Mouse (Mus musculus) hindbrain, embryonic 11.5 days (tissue): ENCODE results near the gene Tmem269. TPM values are rescaled to one million over a fixed set of nuclear protein-coding genes. Genes with fewer than 3 reads are reported as not detected.

Experiments
- ATAC-seq: fragments of 200-750 bp; cut with Nextera tagmentation; 2 replicates; pipeline ENCODE4 v1.8.0; 2017; ENCODE audit warnings: mild to moderate bottlenecking, moderate TSS enrichment, moderate library complexity; ENCODE audit not compliant: low FRiP score
- DNase-seq: peaks from one replicate; pipeline ENCODE4 v3.0.0-alpha.2; 2015; ENCODE audit warnings: low spot score
- H3K27ac ChIP-seq: fragments of 300-500 bp; sonication (generic); 2 replicates; pipeline ENCODE4 v1.5.1; 2014; ENCODE audit warnings: mild to moderate bottlenecking, low read depth, low read length
- H3K27me3 ChIP-seq: fragments of 300-500 bp; sonication (generic); 2 replicates; pipeline ENCODE4 v1.6.1; 2014; ENCODE audit warnings: mild to moderate bottlenecking, low read length, moderate library complexity, mixed read lengths; ENCODE audit not compliant: control insufficient read depth, insufficient read depth
- H3K36me3 ChIP-seq: fragments of 300-500 bp; sonication (generic); 2 replicates; pipeline ENCODE4 v1.6.1; 2014; ENCODE audit warnings: mild to moderate bottlenecking, low read length, moderate library complexity, mixed read lengths; ENCODE audit not compliant: control insufficient read depth, insufficient read depth
- H3K4me1 ChIP-seq: fragments of 300-500 bp; sonication (generic); replicated peaks from 2 replicates; pipeline ENCODE4 v1.6.1; 2014; ENCODE audit warnings: low read length, mixed read lengths; ENCODE audit not compliant: control insufficient read depth, insufficient read depth
- H3K4me2 ChIP-seq: fragments of 300-500 bp; sonication (generic); replicated peaks from 2 replicates; pipeline ENCODE4 v1.6.1; 2014; ENCODE audit warnings: mild to moderate bottlenecking, low read depth, low read length
- H3K4me3 ChIP-seq: fragments of 300-500 bp; sonication (generic); 2 replicates; pipeline ENCODE4 v1.5.1; 2014; ENCODE audit warnings: low read depth, low read length
- H3K9ac ChIP-seq: fragments of 300-500 bp; sonication (generic); 2 replicates; pipeline ENCODE4 v1.6.1; 2014; ENCODE audit warnings: low read depth, low read length
- H3K9me3 ChIP-seq: fragments of 300-500 bp; sonication (generic); 2 replicates; pipeline ENCODE4 v1.6.1; 2016; ENCODE audit warnings: low read length; ENCODE audit not compliant: control insufficient read depth
- WGBS: fragments of 180-500 bp; shearing (Covaris S2); extraction: QIAGEN DNeasy Blood & Tissue Kit; methylation state at CpG from one replicate; pipeline ENCODE4 v1.1.7; 2014; 5-methylcytosine and 5-hydroxymethylcytosine counted together
- polyA plus RNA-seq: library from polyadenylated mRNA; unstranded; fragments of >200 nt; fragmentation: Nextera tagmentation; extraction: Ambion mirVana; gene quantifications from 2 replicates; pipeline ENCODE4 v1.2.1, GENCODE M21; 2014

Tmem269 gene
- polyA plus RNA-seq, 1 experiment from 2014 or later = not detected

GRCm38 (mm10) chr4:119225719-119226118 lies 7.7 kb upstream of the Tmem269 start:
- DNase-seq (no peak), ATAC-seq (no peak)
- Histone ChIP-seq H3K4me1 (no peaks in the 10 kb centered on the region), H3K4me2 (no peak overlapping the region), H3K9ac (no peak overlapping the region), H3K4me3 (no peak overlapping the region), H3K9me3 (no peaks in the 10 kb centered on the region), H3K27me3 (no peaks in the 10 kb centered on the region), H3K27ac (no peak overlapping the region), H3K36me3 (0 out of 2 replicates have a peak, but pooled peaks cover 10% of the 10 kb centered on the region)
- WGBS = 92% methylated on average over 9 of the region's 9 CpGs

- H3K27me3 ChIP-seq = no peaks in the 10 kb centered on the region
- no peaks in the 10 kb centered on the region for H3K4me1 ChIP-seq
- H3K4me2 ChIP-seq = no peak overlapping the region
- no peak for ATAC-seq
- no peak overlapping the region for H3K9ac ChIP-seq
- no peak for DNase-seq
- H3K4me3 ChIP-seq = no peak overlapping the region
- no peaks in the 10 kb centered on the region for H3K9me3 ChIP-seq
- 0 out of 2 replicates have a peak, but pooled peaks cover 10% of the 10 kb centered on the region for H3K36me3 ChIP-seq
- 96% methylated on average over 3 of the region's 3 CpGs for WGBS
- no peak overlapping the region for H3K27ac ChIP-seq
Observed at GRCm38 (mm10) chr4:119224534-119224933, 6.5 kb upstream of the Tmem269 start.

DNA sequence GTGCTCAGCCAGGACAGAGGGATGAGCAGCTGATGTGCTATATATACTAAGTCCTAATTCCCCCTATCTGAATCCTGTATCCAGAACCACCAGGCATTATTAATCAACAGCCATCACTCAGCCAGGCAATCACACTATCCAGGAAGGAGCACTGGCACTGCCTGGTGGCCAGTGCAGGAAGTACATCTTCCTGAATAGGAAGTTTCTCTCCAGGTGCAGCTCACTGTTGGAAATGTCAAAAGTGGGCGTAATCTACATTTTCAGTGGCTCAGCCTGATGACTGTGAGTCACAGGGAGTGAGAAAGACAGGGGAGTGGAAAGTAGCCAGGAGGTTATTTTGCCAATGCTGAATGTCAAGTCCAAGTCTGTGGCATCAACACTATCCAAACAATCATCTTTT lies 5.7 kb upstream of the Tmem269 start:
- Histone ChIP-seq H3K4me3 (no peak overlapping the region), H3K27ac (no peak overlapping the region), H3K27me3 (no peaks in the 10 kb centered on the region), H3K4me2 (no peak overlapping the region), H3K9ac (no peak overlapping the region), H3K9me3 (no peaks in the 10 kb centered on the region), H3K36me3 (0 out of 2 replicates have a peak, but pooled peaks cover 10% of the 10 kb centered on the region), H3K4me1 (no peaks in the 10 kb centered on the region)
- ATAC-seq (no peak), DNase-seq (peak; percentile 52)
- WGBS = 88% methylated on average over 1 of the region's 1 CpGs

GRCm38 (mm10) chr4:119216667-119217066 lies 1.4 kb downstream of the Tmem269 start:
- no peak overlapping the region for H3K4me2 ChIP-seq
- H3K27ac ChIP-seq = no peak overlapping the region
- H3K27me3 ChIP-seq = no peaks in the 10 kb centered on the region
- no peak overlapping the region for H3K4me3 ChIP-seq
- H3K36me3 ChIP-seq = no peaks in the 10 kb centered on the region
- DNase-seq = no peak
- ATAC-seq = no peak
- no peak overlapping the region for H3K9ac ChIP-seq
- no peaks in the 10 kb centered on the region for H3K4me1 ChIP-seq
- no peaks in the 10 kb centered on the region for H3K9me3 ChIP-seq
- WGBS = 87% methylated on average over 8 of the region's 8 CpGs

- ATAC-seq (peak; percentile 57; the same call in 1 of the 2 replicates), DNase-seq (peak; percentile 79)
- Histone ChIP-seq H3K4me3 (no peak overlapping the region), H3K9ac (no peak overlapping the region), H3K4me1 (no peaks in the 10 kb centered on the region), H3K36me3 (peaks cover 5% of the 10 kb centered on the region; the same call in 1 of the 2 replicates), H3K27me3 (no peaks in the 10 kb centered on the region), H3K27ac (no peak overlapping the region), H3K4me2 (no peak overlapping the region), H3K9me3 (no peaks in the 10 kb centered on the region)
- WGBS = 21% methylated on average over 8 of the region's 8 CpGs
Observed at GRCm38 (mm10) chr4:119204672-119205071, 13.3 kb downstream of the Tmem269 start.

GRCm38 (mm10) chr4:119198105-119198504 lies 19.9 kb downstream of the Tmem269 start:
- Histone ChIP-seq H3K27ac (no peak overlapping the region), H3K4me1 (no peaks in the 10 kb centered on the region; the same call in 1 of the 2 replicates), H3K4me3 (no peak overlapping the region), H3K4me2 (no peak overlapping the region), H3K36me3 (peaks cover 5% of the 10 kb centered on the region; the same call in 1 of the 2 replicates), H3K9me3 (no peaks in the 10 kb centered on the region), H3K27me3 (no peaks in the 10 kb centered on the region), H3K9ac (no peak overlapping the region)
- ATAC-seq (no peak), DNase-seq (no peak)
- 86% methylated on average over 6 of the region's 6 CpGs for WGBS

DNA sequence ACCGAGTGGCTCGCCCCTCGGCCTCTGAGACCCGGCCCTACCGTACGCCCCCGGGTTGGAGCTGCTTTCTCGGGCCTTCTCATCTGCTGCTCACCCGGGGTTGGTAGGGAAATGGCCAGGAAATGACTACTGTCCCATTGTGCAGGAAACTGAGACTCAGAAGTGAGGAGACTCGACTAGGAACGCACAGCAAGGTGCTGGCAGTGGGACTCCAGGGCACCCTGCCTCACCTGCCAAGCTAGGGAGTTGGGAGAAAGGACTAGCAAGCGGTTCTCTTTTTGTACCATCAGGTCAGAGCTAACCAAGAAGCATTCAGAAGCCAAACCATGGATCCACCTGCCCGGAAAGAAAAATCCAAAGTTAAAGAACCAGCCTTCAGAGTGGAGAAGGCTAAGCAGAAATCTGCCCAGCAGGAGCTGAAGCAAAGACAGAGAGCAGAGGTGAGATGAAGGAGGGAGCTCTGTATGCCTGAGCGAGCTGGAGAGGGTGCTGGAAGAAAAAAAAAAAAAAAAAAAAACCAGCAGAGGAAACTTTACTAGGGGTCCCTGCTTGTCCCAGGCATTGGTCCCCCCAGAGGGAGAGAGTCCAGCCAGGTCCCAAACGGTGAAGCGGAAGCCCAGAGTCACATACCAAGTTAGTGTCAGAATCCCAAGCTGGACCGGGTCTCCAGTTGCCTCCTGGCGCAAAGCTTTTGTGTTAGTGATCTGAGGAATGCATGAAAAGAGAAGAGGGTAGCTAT lies 22.3 kb downstream of the Tmem269 start:
- WGBS = 7% methylated on average over 18 of the region's 18 CpGs
- H3K4me2 ChIP-seq = peak overlapping the region; percentile 64
- peak overlapping the region; percentile 77 for H3K9ac ChIP-seq
- H3K27ac ChIP-seq = peak overlapping the region; percentile 56; the same call in 1 of the 2 replicates
- no peak for DNase-seq
- ATAC-seq = peak; percentile 25; the same call in 1 of the 2 replicates
- peak overlapping the region; percentile 77 for H3K4me3 ChIP-seq
- no peaks in the 10 kb centered on the region for H3K27me3 ChIP-seq
- no peaks in the 10 kb centered on the region for H3K9me3 ChIP-seq
- H3K4me1 ChIP-seq = no peaks in the 10 kb centered on the region; the same call in 1 of the 2 replicates
- H3K36me3 ChIP-seq = no peaks in the 10 kb centered on the region; the same call in 1 of the 2 replicates

DNA sequence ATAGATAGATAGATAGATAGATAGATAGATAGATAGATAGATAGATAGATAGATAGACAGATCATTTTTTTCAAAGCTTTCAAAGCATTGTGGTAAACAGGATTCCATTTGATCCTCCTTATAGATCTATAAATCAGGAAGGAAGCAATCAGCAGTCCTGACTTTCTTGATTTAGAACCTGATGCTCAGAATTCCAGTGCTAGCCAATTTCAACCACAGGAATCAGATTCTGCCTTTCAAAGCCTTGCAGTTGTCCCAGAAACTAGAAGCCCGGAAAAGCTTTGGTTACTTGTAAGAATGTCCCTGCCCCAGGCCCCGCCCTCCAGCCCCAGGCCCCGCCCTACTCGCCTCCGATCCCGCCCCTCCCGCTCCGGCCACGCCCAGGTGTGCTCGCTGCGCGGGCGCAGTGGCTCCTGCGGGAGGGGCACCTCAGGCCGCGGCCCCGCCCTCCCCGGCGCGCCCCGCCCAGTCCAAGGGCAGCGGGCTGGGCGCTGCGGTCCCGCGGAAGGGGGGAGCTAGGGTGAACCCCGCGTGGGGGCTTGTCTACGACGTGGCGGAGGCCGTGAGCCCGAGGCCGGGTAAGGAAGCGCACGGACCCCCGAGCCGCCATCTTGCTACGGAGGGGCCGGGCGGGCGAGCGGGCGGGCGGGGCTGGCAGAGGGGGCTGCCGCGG lies 23.0 kb downstream of the Tmem269 start, which contains the start of gene Svbp:
Gene Svbp, plus strand, starts transcription at position 398 of the 673 bp plus-strand sequence.
- Histone ChIP-seq H3K27ac (peak within 1 kb of the TSS; percentile 56; the same call in 1 of the 2 replicates), H3K27me3 (no peaks in the 10 kb centered on the region), H3K4me2 (peak within 1 kb of the TSS; percentile 64), H3K36me3 (no peaks in the 10 kb centered on the region), H3K4me1 (no peaks in the 10 kb centered on the region; the same call in 1 of the 2 replicates), H3K4me3 (peak within 1 kb of the TSS; percentile 77), H3K9ac (peak within 1 kb of the TSS; percentile 77), H3K9me3 (no peaks in the 10 kb centered on the region)
- WGBS = under 1% methylated on average over 38 of the region's 47 CpGs
- DNase-seq = peak; percentile 91
- ATAC-seq = peak; percentile 93
